Mouse (Mus musculus) intestine, embryonic 14.5 days (tissue): ENCODE measurements around the gene Snx30. TPM values are rescaled to one million over a fixed set of nuclear protein-coding genes. Genes with fewer than 3 reads are reported as not detected.
"Not testable (repeated sequence)": the region's sequence is repeated elsewhere in the genome, so short reads cannot be mapped to it uniquely, and the experiment has no call there.

Experiments used
- ATAC-seq: fragments of 200-750 bp; cut with Nextera tagmentation; replicated peaks from 2 replicates; pipeline ENCODE4 v1.8.0; 2017; ENCODE audit warnings: low read depth, moderate number of reproducible peaks, moderate TSS enrichment, moderate library complexity; ENCODE audit not compliant: low FRiP score, low TSS enrichment
- DNase-seq: peaks from one replicate; pipeline ENCODE4 v3.0.0-alpha.2; 2018; ENCODE audit warnings: low spot score
- H3K27ac ChIP-seq: fragments of 300-500 bp; sonication (generic); 2 replicates; pipeline ENCODE4 v1.5.1; 2014; ENCODE audit warnings: low read depth, mild to moderate bottlenecking, control low read depth
- H3K27me3 ChIP-seq: fragments of 300-500 bp; sonication (generic); replicated peaks from 2 replicates; pipeline ENCODE4 v1.6.1; 2014; ENCODE audit warnings: low read length, control low read depth; ENCODE audit not compliant: control insufficient read depth, insufficient read depth
- H3K36me3 ChIP-seq: fragments of 300-500 bp; sonication (generic); 2 replicates; pipeline ENCODE4 v1.6.1; 2014; ENCODE audit warnings: low read length, control low read depth; ENCODE audit not compliant: control insufficient read depth, insufficient read depth
- H3K4me1 ChIP-seq: fragments of 300-500 bp; sonication (generic); replicated peaks from 2 replicates; pipeline ENCODE4 v1.6.1; 2014; ENCODE audit warnings: low read length, control low read depth, mixed read lengths; ENCODE audit not compliant: control insufficient read depth, insufficient read depth
- H3K4me2 ChIP-seq: fragments of 300-500 bp; sonication (generic); 2 replicates; pipeline ENCODE4 v1.6.1; 2014; ENCODE audit warnings: low read length
- H3K4me3 ChIP-seq: fragments of 300-500 bp; sonication (generic); 2 replicates; pipeline ENCODE4 v1.5.1; 2014; ENCODE audit warnings: low read depth, low read length, control low read depth, mixed read lengths
- H3K9ac ChIP-seq: fragments of 300-500 bp; sonication (generic); 2 replicates; pipeline ENCODE4 v1.6.1; 2014; ENCODE audit warnings: mild to moderate bottlenecking, low read length
- H3K9me3 ChIP-seq: fragments of 300-500 bp; sonication (generic); 2 replicates; pipeline ENCODE4 v1.6.1; 2016; ENCODE audit warnings: low read length, control low read depth; ENCODE audit not compliant: control insufficient read depth
- WGBS: fragments of 180-500 bp; shearing (Covaris S2); extraction: QIAGEN DNeasy Blood & Tissue Kit; methylation state at CpG from one replicate; pipeline ENCODE4 v1.1.7; 2014; 5-methylcytosine and 5-hydroxymethylcytosine counted together
- polyA plus RNA-seq: library from polyadenylated mRNA; unstranded; fragments of >200 nt; fragmentation: Nextera tagmentation; extraction: Ambion mirVana; gene quantifications from 2 replicates; pipeline ENCODE4 v1.2.1, GENCODE M21; 2014

Gene Snx30
- polyA plus RNA-seq, 1 experiment from 2014 or later: 6.8 TPM

DNA sequence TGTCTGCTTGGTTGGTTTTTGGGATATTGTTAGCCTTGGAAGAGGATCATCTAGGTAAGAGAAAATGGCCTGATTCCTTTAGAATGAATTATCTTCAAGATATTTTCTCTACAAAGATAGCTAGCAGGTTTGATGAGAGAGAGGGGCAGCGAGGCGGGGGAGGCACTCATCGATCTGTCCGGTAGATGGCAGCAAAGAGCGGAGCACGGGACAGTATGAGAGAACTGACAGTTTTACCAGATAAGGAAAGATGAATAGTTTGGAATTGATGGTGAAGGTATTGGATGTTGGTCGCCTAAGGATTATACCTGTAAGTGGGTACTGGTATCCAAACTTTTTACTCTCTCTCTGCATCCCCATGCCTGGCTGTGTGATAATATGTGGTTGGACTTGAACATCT, 19.0 kb upstream of the Snx30 start:
- Histone ChIP-seq H3K4me2 (no peak overlapping the region), H3K36me3 (no peaks in the 10 kb centered on the region), H3K4me1 (no peaks in the 10 kb centered on the region), H3K4me3 (no peak overlapping the region), H3K27me3 (no peaks in the 10 kb centered on the region), H3K9me3 (no peaks in the 10 kb centered on the region), H3K27ac (no peak overlapping the region), H3K9ac (no peak overlapping the region)
- DNase-seq (peak; percentile 93), ATAC-seq (no peak)
- under 1% methylated on average over 7 of the region's 7 CpGs for WGBS

DNA sequence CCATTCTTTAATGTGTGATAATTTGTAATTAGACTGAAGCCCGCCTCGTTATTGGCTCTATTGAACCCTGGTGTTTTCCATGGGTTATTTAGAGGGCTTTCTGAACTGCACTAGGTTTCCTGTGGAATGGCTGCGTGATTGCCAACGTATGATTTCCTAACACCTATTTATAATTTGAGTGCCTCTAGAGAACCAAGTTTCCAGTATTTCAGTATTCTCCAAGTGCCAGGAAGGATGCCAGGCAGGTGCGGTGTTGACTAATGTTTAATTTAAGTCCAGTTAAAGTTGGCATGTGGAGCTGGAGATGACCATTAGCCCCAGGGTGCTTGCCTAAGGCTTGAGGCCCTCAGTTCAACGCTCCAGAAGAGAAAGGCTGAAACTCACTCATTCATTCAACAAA, 18.5 kb upstream of the Snx30 start:
- H3K27ac ChIP-seq: no peak overlapping the region
- no peaks in the 10 kb centered on the region for H3K36me3 ChIP-seq
- DNase-seq (no peak), ATAC-seq (no peak)
- no peak overlapping the region for H3K4me2 ChIP-seq
- H3K4me3 ChIP-seq: no peak overlapping the region
- WGBS: 66% methylated on average over 6 of the region's 6 CpGs
- no peak overlapping the region for H3K9ac ChIP-seq
- no peaks in the 10 kb centered on the region for H3K9me3 ChIP-seq
- no peaks in the 10 kb centered on the region for H3K4me1 ChIP-seq
- H3K27me3 ChIP-seq: no peaks in the 10 kb centered on the region

DNA sequence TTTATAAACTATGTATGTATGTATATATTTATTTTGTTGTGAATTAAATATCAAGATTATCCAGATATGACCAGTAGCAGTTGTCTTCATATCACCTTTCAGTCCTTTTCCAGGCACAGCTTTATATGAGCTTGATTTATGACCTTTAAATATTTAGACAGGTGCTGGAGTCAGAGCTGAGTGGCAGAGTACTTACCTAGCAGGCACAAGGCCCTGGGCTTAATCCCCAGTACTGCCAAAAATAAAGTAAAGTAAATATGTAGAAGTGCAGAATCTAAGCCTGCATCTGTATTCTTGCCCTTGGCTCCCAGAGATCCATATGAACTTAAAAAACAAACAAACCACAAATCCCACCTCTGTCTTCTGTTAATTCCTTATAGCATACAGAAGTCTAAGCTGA, 16.6 kb upstream of the Snx30 start:
- Histone ChIP-seq H3K36me3 (no peaks in the 10 kb centered on the region), H3K9ac (no peak overlapping the region), H3K9me3 (no peaks in the 10 kb centered on the region), H3K4me2 (no peak overlapping the region), H3K4me1 (no peaks in the 10 kb centered on the region), H3K27ac (no peak overlapping the region), H3K27me3 (no peaks in the 10 kb centered on the region), H3K4me3 (no peak overlapping the region)
- ATAC-seq: no peak
- no peak for DNase-seq

DNA sequence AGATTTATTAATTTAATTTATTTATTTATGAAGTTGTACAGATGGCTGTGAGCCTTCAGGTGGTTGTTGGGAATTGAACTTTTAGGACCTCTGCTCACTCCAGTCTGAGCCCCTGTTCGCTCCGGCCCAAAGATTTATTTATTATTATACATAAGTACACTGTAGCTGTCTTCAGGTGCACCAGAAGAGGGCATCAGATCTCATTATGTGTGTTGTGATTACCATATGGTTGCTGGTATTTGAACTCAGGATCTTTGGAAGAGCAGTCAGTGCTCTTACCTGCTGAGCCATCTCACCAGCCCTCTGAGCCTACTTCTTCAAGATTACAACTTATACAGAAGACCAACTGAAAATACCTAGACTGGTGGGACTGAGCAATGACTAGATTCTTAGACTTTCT, 12.0 kb upstream of the Snx30 start:
- not testable (repeated sequence) for H3K4me2 ChIP-seq, H3K4me1 ChIP-seq, H3K4me3 ChIP-seq, H3K36me3 ChIP-seq, H3K9ac ChIP-seq, ATAC-seq, H3K9me3 ChIP-seq, H3K27ac ChIP-seq, H3K27me3 ChIP-seq
- 69% methylated on average over 2 of the region's 2 CpGs for WGBS
- peak; percentile 1 for DNase-seq

DNA sequence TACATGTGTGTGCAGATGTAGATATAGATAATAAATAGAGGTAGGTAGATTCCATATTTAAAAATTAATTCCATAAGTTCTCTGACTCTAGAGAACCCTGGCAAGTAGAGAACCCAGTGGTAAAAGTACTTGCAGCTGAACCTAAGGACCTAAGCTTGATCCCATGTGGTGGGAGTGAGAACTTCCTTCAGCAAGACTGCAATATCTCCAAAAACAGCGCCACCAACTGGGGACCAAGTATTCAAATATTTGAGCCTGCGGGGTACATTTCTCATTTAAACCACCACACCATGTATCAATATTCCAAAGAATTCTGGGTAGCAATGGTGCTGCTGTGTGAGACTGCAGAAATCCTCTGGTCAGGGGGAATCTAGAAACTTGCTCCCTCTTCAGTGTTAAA, 11.5 kb upstream of the Snx30 start:
- ATAC-seq (no peak), DNase-seq (peak; percentile 33)
- Histone ChIP-seq H3K4me2 (no peak overlapping the region), H3K9ac (no peak overlapping the region), H3K4me3 (no peak overlapping the region), H3K4me1 (no peaks in the 10 kb centered on the region), H3K27me3 (no peaks in the 10 kb centered on the region), H3K27ac (no peak overlapping the region), H3K36me3 (no peaks in the 10 kb centered on the region), H3K9me3 (no peaks in the 10 kb centered on the region)
- 66% methylated on average over 2 of the region's 2 CpGs for WGBS

DNA sequence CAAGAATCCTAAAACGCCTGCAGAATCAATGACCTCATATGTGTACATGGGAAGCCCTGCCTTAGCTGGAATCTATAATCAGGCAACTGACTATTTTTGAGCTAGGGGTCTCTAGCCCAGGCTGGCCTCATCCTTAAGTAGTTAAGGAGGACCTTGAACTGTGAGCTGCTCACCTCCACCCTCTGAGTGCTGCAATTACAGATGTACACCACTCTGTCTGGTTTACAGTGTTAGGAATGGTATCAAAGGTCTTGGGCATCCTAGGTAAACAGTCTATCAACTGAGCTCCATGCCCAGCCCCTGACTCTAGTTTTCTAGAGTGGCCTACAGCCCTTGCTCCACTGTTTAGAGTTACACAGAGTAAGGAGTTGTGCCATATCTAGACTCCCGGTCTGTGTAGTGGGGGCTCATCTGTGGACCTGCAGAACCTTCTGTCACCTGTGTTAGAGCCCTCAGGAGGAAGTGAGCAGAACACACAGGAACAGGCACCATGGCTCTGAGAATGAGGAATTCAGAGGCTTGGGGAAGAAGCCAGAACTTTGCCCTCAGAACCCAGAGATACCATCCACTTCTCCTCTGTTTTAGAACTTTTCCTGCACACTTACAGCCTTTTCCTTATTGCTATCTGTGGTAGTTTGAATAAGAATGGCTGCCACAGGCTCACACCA, 9.7 kb upstream of the Snx30 start:
- H3K4me1 ChIP-seq: no peaks in the 10 kb centered on the region
- 71% methylated on average over 2 of the region's 2 CpGs for WGBS
- no peaks in the 10 kb centered on the region for H3K27me3 ChIP-seq
- H3K9me3 ChIP-seq: no peaks in the 10 kb centered on the region
- H3K36me3 ChIP-seq: no peaks in the 10 kb centered on the region
- H3K4me2 ChIP-seq: no peak overlapping the region
- H3K4me3 ChIP-seq: no peak overlapping the region
- DNase-seq (no peak), ATAC-seq (no peak)
- no peak overlapping the region for H3K9ac ChIP-seq
- H3K27ac ChIP-seq: no peak overlapping the region

DNA sequence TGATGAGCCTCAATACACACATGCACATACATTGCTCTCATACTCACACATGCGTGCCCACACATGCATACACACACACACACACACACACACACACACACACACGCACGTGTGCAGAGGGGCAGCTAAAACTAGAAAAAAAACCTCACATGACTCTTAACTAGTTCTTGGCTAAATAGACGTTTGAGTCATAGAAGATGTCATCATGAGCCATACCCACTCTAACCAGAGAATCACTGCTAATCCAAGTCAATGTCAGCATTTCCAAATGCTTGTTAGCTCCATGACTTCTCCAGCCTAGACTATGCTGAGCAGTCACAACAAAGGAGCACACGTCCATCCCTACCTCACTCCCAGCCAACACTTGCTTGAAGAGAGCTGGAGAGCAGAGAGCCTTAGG, 5.5 kb upstream of the Snx30 start:
- ATAC-seq: no peak
- Histone ChIP-seq H3K4me3 (no peak overlapping the region), H3K9ac (no peak overlapping the region), H3K36me3 (no peaks in the 10 kb centered on the region), H3K27ac (no peak overlapping the region), H3K27me3 (no peaks in the 10 kb centered on the region), H3K9me3 (no peaks in the 10 kb centered on the region), H3K4me2 (no peak overlapping the region), H3K4me1 (0 out of 2 replicates have a peak, but pooled peaks cover 2% of the 10 kb centered on the region)
- DNase-seq: no peak
- 79% methylated on average over 5 of the region's 5 CpGs for WGBS

DNA sequence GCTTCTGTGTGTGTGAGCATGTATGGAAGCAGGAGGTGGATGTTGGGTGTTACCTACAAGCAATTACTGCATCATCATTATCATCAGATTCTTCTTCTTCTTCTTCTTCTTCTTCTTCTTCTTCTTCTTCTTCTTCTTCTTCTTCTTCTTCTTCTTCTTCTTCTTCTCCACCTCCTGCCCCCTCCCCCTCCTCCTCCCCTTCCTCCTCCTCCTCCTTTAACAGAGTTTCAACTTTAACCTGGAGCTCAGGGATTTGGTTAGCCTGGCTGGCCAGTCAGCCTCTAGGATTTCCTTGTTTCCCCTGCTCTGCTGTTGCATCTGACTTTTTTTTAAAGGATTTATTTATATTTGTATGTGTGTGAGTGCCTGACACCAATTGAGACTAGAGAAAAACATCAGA, 4.2 kb upstream of the Snx30 start, which contains the start of gene Inip:
TSS of gene Inip (minus strand) at position 101 of the 400 bp plus-strand sequence.
- no peaks in the 10 kb centered on the region for H3K27me3 ChIP-seq
- H3K36me3 ChIP-seq: no peaks in the 10 kb centered on the region
- no peaks in the 10 kb centered on the region for H3K9me3 ChIP-seq
- H3K9ac ChIP-seq: no peak within 1 kb of the TSS
- H3K4me1 ChIP-seq: 0 out of 2 replicates have a peak, but pooled peaks cover 2% of the 10 kb centered on the region
- DNase-seq (no peak), ATAC-seq (no peak)
- no peak within 1 kb of the TSS for H3K4me3 ChIP-seq
- H3K27ac ChIP-seq: no peak within 1 kb of the TSS
- no peak within 1 kb of the TSS for H3K4me2 ChIP-seq

DNA sequence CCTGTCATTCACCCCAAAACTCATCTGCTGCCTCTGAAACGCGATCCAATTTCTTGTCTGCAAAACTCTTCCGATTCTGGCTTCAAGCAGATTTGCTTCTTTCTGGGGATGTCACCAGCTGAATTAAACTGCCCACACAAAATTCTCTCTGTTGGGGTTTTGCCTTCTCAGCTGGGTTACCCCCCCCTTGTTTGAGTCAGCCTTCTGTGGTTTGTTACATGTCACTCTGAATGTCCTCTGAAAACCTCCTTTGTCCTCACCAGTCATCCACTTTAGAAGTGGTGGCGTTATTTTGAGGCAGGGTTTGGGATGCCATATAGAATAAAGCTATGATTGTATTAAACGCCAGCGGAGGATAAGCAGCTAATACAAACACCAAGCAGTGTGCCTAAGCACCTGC, 3.5 kb upstream of the Snx30 start:
- no peak for ATAC-seq
- H3K36me3 ChIP-seq: no peaks in the 10 kb centered on the region
- H3K27ac ChIP-seq: no peak overlapping the region
- H3K4me2 ChIP-seq: no peak overlapping the region
- peaks cover 8% of the 10 kb centered on the region; the same call in 1 of the 2 replicates for H3K4me1 ChIP-seq
- H3K4me3 ChIP-seq: no peak overlapping the region
- no peak for DNase-seq
- no peak overlapping the region for H3K9ac ChIP-seq
- no peaks in the 10 kb centered on the region for H3K27me3 ChIP-seq
- 77% methylated on average over 6 of the region's 6 CpGs for WGBS
- no peaks in the 10 kb centered on the region for H3K9me3 ChIP-seq
